Mouse (Mus musculus) midbrain, embryonic 11.5 days (tissue): Measurements from ENCODE around the gene Ltb4r2. TPM values are rescaled to one million over a fixed set of nuclear protein-coding genes. Genes with fewer than 3 reads are reported as not detected.
A peak's percentile ranks its signal among the peaks of the same experiment; 100 is the strongest.

Source experiments
- ATAC-seq: fragments of 200-750 bp; cut with Nextera tagmentation; 2 replicates; pipeline ENCODE4 v1.8.0; 2017; ENCODE audit warnings: moderate TSS enrichment, moderate library complexity; ENCODE audit not compliant: low FRiP score
- DNase-seq: peaks from one replicate; pipeline ENCODE4 v3.0.0; 2015; ENCODE audit warnings: low spot score; ENCODE audit errors: missing footprints
- H3K27ac ChIP-seq: fragments of 300-500 bp; sonication (generic); 2 replicates; pipeline ENCODE4 v1.5.1; 2014; ENCODE audit warnings: low read depth, low read length
- H3K27me3 ChIP-seq: fragments of 300-500 bp; sonication (generic); 2 replicates; pipeline ENCODE4 v1.6.1; 2014; ENCODE audit warnings: mild to moderate bottlenecking, low read length, moderate library complexity, mixed read lengths; ENCODE audit not compliant: control insufficient read depth, insufficient read depth
- H3K36me3 ChIP-seq: fragments of 300-500 bp; sonication (generic); 2 replicates; pipeline ENCODE4 v1.6.1; 2014; ENCODE audit warnings: mild to moderate bottlenecking, low read length, moderate library complexity, mixed read lengths; ENCODE audit not compliant: control insufficient read depth, insufficient read depth
- H3K4me1 ChIP-seq: fragments of 300-500 bp; sonication (generic); 2 replicates; pipeline ENCODE4 v1.6.1; 2014; ENCODE audit warnings: low read length; ENCODE audit not compliant: control insufficient read depth, insufficient read depth
- H3K4me2 ChIP-seq: fragments of 300-500 bp; sonication (generic); 2 replicates; pipeline ENCODE4 v1.6.1; 2014; ENCODE audit warnings: mild to moderate bottlenecking, moderate library complexity
- H3K4me3 ChIP-seq: fragments of 300-500 bp; sonication (generic); 2 replicates; pipeline ENCODE4 v1.5.1; 2014; ENCODE audit warnings: low read depth, low read length
- H3K9ac ChIP-seq: fragments of 300-500 bp; sonication (generic); 2 replicates; pipeline ENCODE4 v1.6.1; 2014; ENCODE audit warnings: low read length
- H3K9me3 ChIP-seq: fragments of 300-500 bp; sonication (generic); 2 replicates; pipeline ENCODE4 v1.6.1; 2016; ENCODE audit warnings: low read length; ENCODE audit not compliant: control insufficient read depth
- WGBS: fragments of 180-500 bp; shearing (Covaris S2); extraction: QIAGEN DNeasy Blood & Tissue Kit; methylation state at CpG from one replicate; pipeline ENCODE4 v1.1.7; 2014; 5-methylcytosine and 5-hydroxymethylcytosine counted together
- polyA plus RNA-seq: library from polyadenylated mRNA; unstranded; fragments of >200 nt; fragmentation: Nextera tagmentation; extraction: Ambion mirVana; gene quantifications from 2 replicates; pipeline ENCODE4 v1.2.1, GENCODE M21; 2014

The Ltb4r2 gene
- 0.12 and 0.40 TPM in 2 replicates for polyA plus RNA-seq

DNA sequence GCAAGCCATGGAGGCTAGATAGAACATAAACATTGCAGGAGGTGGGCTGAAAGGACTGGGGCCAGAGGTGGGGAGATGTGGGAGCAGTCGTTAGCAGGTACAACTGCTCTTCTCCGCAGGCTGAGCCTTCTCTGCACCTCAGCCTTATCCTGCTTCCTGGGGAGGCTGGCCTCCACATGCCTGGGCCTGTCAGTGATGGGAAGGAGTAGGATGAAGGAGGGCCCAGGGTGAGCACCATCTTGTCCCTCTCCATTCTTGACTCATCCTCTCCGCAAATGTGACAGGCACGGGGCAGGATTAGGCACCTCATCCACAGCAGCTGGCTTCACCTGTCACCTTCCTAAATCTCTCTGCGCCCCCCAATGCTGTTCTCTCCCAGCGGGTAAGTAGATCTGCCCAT, at the start of gene Ltb4r2:
Ltb4r2 (plus strand) TSS at position 266 of the 400 bp plus-strand sequence.
- peak within 1 kb of the TSS; percentile 88 for H3K4me2 ChIP-seq
- peak within 1 kb of the TSS; percentile 47 for H3K4me3 ChIP-seq
- WGBS = 72% methylated on average over 6 of the region's 6 CpGs
- no peaks in the 10 kb centered on the region for H3K9me3 ChIP-seq
- DNase-seq (no peak), ATAC-seq (no peak)
- H3K4me1 ChIP-seq = peaks cover 7% of the 10 kb centered on the region; the same call in 1 of the 2 replicates
- H3K36me3 ChIP-seq = no peaks in the 10 kb centered on the region
- H3K27ac ChIP-seq = no peak within 1 kb of the TSS
- H3K27me3 ChIP-seq = peaks cover 39% of the 10 kb centered on the region
- peak within 1 kb of the TSS; percentile 67 for H3K9ac ChIP-seq

GRCm38 (mm10) chr14:55711786-55712185, 49.4 kb upstream of the Ltb4r2 start:
- Histone ChIP-seq H3K4me3 (no peak overlapping the region), H3K4me2 (no peak overlapping the region), H3K9ac (no peak overlapping the region), H3K27me3 (no peaks in the 10 kb centered on the region; the same call in 1 of the 2 replicates), H3K36me3 (no peaks in the 10 kb centered on the region), H3K9me3 (no peaks in the 10 kb centered on the region), H3K4me1 (no peaks in the 10 kb centered on the region), H3K27ac (no peak overlapping the region)
- WGBS = 82% methylated on average over 7 of the region's 7 CpGs
- ATAC-seq (no peak), DNase-seq (no peak)

DNA sequence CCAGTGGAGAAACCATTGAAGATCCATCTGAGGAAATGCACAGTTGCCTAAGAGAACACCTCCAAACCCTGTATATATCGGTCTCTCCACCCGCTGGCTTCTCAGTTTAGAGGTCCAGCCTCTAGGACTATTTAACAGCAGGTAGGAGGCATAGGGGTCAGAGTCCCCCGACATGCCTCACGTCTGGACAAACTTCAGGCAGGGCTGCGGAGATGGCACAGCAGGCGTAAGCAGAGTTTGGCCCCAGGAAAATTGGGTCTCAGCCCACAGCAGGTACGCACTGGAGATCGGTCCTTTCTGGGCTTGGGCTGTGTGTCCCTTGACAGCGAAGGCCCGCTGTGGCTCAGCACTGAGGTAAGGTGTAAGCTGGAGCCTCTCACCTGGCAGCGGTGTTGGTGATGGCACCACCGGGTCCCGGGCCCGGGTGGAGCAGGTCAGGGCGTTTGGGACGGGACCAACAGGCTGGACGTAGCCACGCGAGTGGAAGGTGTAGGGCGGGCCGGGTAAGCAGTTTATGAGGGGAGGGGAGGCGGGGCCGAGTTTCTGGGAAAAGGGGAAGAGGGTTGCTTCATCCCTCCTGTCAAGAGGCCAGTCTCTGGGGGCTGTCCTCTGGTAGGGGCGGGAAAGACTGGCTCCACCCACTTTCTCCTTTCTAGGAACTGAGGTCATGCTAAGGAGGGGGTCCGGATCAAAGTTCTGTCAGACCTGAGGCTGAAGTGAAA, 48.1 kb upstream of the Ltb4r2 start:
- no peaks in the 10 kb centered on the region for H3K4me1 ChIP-seq
- 15% methylated on average over 25 of the region's 25 CpGs for WGBS
- no peak overlapping the region for H3K9ac ChIP-seq
- H3K27ac ChIP-seq = no peak overlapping the region
- no peak overlapping the region for H3K4me3 ChIP-seq
- peak overlapping the region; percentile 8; the same call in 1 of the 2 replicates for H3K4me2 ChIP-seq
- no peak for DNase-seq
- no peaks in the 10 kb centered on the region for H3K9me3 ChIP-seq
- H3K36me3 ChIP-seq = no peaks in the 10 kb centered on the region
- no peak for ATAC-seq
- no peaks in the 10 kb centered on the region; the same call in 1 of the 2 replicates for H3K27me3 ChIP-seq

DNA sequence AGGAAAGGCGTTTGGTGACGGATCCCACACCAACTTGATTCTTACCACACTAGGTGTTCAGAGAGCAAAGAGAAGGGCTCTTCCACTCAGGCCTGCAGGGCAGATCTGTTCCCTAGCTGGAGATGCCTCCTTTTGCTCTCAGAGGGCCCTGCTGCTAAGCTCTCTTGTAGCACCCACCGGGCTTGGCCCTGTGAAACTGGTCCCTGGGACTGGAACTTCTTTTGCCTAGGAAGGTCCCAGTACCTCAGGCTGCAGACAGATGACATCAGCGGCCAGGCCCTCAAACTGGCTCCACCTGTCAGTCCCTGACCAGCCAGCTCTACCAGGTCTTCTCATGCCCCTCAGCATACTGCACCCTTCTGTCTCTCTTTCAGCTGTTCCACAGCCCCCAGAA, 47.5 kb upstream of the Ltb4r2 start, which contains the start of gene Tgm1:
Tgm1 (minus strand) TSS at position 198 of the 394 bp plus-strand sequence.
- H3K4me2 ChIP-seq = peak within 1 kb of the TSS; percentile 8; the same call in 1 of the 2 replicates
- no peak within 1 kb of the TSS for H3K4me3 ChIP-seq
- H3K36me3 ChIP-seq = no peaks in the 10 kb centered on the region
- H3K27me3 ChIP-seq = no peaks in the 10 kb centered on the region; the same call in 1 of the 2 replicates
- no peak for ATAC-seq
- DNase-seq = no peak
- H3K9ac ChIP-seq = no peak within 1 kb of the TSS
- WGBS = 15% methylated on average over 4 of the region's 4 CpGs
- H3K27ac ChIP-seq = no peak within 1 kb of the TSS
- no peaks in the 10 kb centered on the region for H3K4me1 ChIP-seq
- H3K9me3 ChIP-seq = no peaks in the 10 kb centered on the region

DNA sequence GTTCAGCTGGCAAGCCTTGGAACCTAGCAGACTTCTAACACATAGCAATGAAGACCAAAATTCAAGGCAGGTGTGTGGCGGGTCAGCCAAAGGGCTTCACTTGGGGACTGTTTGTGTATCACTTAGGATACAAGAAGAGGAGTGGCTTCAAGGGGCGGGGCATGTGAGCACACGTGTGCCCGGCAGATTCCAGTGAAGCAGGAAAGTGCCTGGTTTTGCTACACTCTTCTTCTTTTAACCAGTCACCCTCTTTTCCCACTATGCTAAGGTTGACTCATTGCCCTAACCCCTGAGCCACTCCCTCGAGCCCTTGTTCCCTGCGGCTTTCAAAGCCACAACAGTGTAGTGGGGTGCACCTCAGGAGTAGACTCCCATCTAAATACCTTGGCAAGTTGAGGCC, 46.3 kb upstream of the Ltb4r2 start:
- Histone ChIP-seq H3K4me2 (no peak overlapping the region), H3K27ac (no peak overlapping the region), H3K27me3 (no peaks in the 10 kb centered on the region; the same call in 1 of the 2 replicates), H3K9me3 (no peaks in the 10 kb centered on the region), H3K9ac (no peak overlapping the region), H3K4me3 (no peak overlapping the region), H3K4me1 (no peaks in the 10 kb centered on the region), H3K36me3 (no peaks in the 10 kb centered on the region)
- WGBS = 54% methylated on average over 6 of the region's 6 CpGs
- ATAC-seq = no peak
- no peak for DNase-seq

GRCm38 (mm10) chr14:55716271-55716670, 45.0 kb upstream of the Ltb4r2 start:
- DNase-seq (no peak), ATAC-seq (no peak)
- H3K27ac ChIP-seq = no peak overlapping the region
- no peaks in the 10 kb centered on the region for H3K36me3 ChIP-seq
- 98% methylated on average over 6 of the region's 6 CpGs for WGBS
- no peaks in the 10 kb centered on the region; the same call in 1 of the 2 replicates for H3K27me3 ChIP-seq
- no peak overlapping the region for H3K9ac ChIP-seq
- H3K4me3 ChIP-seq = no peak overlapping the region
- H3K4me2 ChIP-seq = no peak overlapping the region
- H3K9me3 ChIP-seq = no peaks in the 10 kb centered on the region
- H3K4me1 ChIP-seq = 0 out of 2 replicates have a peak, but pooled peaks cover 1% of the 10 kb centered on the region

DNA sequence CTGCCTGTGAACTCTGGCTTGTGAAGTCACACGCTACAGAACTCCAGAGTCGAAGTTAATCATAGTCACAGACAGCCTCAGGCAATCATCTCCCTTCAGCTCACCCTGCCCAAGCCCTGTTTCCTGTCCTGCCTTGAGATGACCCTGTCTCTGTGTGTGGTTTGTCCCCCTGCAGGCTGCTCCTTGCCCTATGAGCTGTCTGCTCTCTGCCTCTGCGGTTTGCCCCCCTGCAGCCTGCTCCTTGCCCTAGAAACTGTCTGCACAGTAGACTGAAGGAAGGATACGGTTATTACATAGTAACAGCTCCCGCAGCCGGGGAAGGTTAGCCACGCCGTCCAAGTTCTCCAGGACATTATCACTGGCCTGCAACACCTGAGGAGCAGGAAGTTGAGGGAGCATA, 44.3 kb upstream of the Ltb4r2 start:
- no peak overlapping the region for H3K9ac ChIP-seq
- no peaks in the 10 kb centered on the region for H3K36me3 ChIP-seq
- 82% methylated on average over 8 of the region's 8 CpGs for WGBS
- H3K4me1 ChIP-seq = 0 out of 2 replicates have a peak, but pooled peaks cover 3% of the 10 kb centered on the region
- H3K27me3 ChIP-seq = no peaks in the 10 kb centered on the region; the same call in 1 of the 2 replicates
- no peak for DNase-seq
- ATAC-seq = no peak
- no peaks in the 10 kb centered on the region for H3K9me3 ChIP-seq
- no peak overlapping the region for H3K4me3 ChIP-seq
- no peak overlapping the region for H3K27ac ChIP-seq
- no peak overlapping the region for H3K4me2 ChIP-seq

DNA sequence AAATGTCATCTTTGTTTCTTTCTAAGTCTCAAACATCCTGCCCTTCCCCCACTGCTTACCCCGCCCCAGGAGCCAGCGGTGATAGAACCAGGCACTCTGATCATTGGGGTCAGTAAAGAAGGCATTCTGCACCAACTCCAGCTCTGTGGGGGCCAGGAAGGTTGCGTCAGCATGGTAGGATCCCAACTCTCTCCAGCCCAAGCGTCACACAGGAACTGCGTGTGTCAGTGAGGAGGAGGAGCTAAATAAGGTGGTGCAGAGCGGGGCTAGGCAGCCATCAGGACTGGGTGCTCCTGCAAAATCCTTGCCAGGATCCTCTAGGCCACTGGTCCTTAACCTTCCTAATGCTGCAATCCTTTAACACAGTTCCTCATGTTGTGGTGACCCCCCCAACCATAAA, 41.5 kb upstream of the Ltb4r2 start:
- Histone ChIP-seq H3K4me1 (0 out of 2 replicates have a peak, but pooled peaks cover 3% of the 10 kb centered on the region), H3K27me3 (no peaks in the 10 kb centered on the region), H3K36me3 (no peaks in the 10 kb centered on the region), H3K27ac (no peak overlapping the region), H3K4me2 (no peak overlapping the region), H3K9ac (no peak overlapping the region), H3K4me3 (no peak overlapping the region), H3K9me3 (no peaks in the 10 kb centered on the region)
- ATAC-seq (no peak), DNase-seq (no peak)
- WGBS = 86% methylated on average over 6 of the region's 6 CpGs

- H3K4me2 ChIP-seq = no peak overlapping the region
- DNase-seq (no peak), ATAC-seq (no peak)
- no peak overlapping the region for H3K27ac ChIP-seq
- no peak overlapping the region for H3K4me3 ChIP-seq
- no peak overlapping the region for H3K9ac ChIP-seq
- H3K9me3 ChIP-seq = no peaks in the 10 kb centered on the region
- H3K36me3 ChIP-seq = no peaks in the 10 kb centered on the region
- 0 out of 2 replicates have a peak, but pooled peaks cover 3% of the 10 kb centered on the region for H3K4me1 ChIP-seq
- WGBS = 93% methylated on average over 12 of the region's 12 CpGs
- no peaks in the 10 kb centered on the region for H3K27me3 ChIP-seq
These were observed 40.6 kb upstream of the Ltb4r2 start for GRCm38 (mm10) chr14:55720666-55721065.
